Mouse (Mus musculus): ENCODE data around the gene Pias3.
"Not testable (repeated sequence)": the region's sequence is repeated elsewhere in the genome, so short reads cannot be mapped to it uniquely, and the experiment has no call there.

Pias3 gene

GRCm38 (mm10) chr3:96730785-96731184 is 34.6 kb downstream of the Pias3 start:
- DNase-seq: peak; percentile 65

GRCm38 (mm10) chr3:96733984-96734383 is 37.8 kb downstream of the Pias3 start:
- DNase-seq: peak; percentile 25

GRCm38 (mm10) chr3:96735200-96735599 is 39.0 kb downstream of the Pias3 start:
- peak; percentile 55 for DNase-seq

GRCm38 (mm10) chr3:96737013-96737740 is 41.0 kb downstream of the Pias3 start:
- DNase-seq: no peak

GRCm38 (mm10) chr3:96737995-96738394 is 41.8 kb downstream of the Pias3 start:
- DNase-seq: peak; percentile 62

- DNase-seq: not testable (repeated sequence)
Measured at GRCm38 (mm10) chr3:96740279-96740678, 44.1 kb downstream of the Pias3 start.

GRCm38 (mm10) chr3:96744348-96744747 is 48.2 kb downstream of the Pias3 start:
- DNase-seq: no peak

GRCm38 (mm10) chr3:96746829-96747228 is 50.6 kb downstream of the Pias3 start:
- DNase-seq: no peak

All from heart, adult 11 months (tissue).